Mouse (Mus musculus): ENCODE measurements at regions not wholly inside any gene's neighbourhood (a gene's known extent, or its start where the extent isn't known, plus 50 kb on each side); places are given as distances from the start of the nearest gene placed in this dataset.

DNA sequence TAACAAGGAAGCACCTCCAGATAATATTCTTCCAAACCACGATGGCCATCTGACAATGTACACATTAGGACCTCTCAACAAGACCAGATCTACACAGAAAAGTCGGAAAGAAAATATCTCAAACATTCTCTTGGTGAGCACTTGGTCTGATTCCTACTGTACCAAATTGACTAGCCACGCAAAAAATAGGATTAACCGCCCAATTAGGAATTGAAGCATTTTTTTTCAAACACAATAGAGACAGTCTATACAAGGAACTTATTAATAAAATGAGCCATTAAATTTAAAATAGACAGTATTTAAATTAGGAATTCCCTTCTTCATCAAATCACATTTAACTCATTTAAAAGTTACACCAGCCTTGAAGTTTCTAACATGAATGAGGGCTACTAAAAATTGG is 655.0 kb downstream of the Car8 start:
- no peak for TF ChIP-seq POLR2A (IDR thresholded peaks at IDR 0.05; ENCODE audit: borderline replicate concordance, extremely low read depth, insufficient read depth, insufficient read length, poor library complexity, severe bottlenecking)
- TF ChIP-seq CTCF (IDR thresholded peaks at IDR 0.05; ENCODE audit: borderline replicate concordance, extremely low read depth, insufficient read depth, insufficient read length) = no peak

Measured in brain, embryonic 14.5 days (tissue).